Mouse (Mus musculus) ovary, postnatal 36 days (tissue): Measurements from ENCODE around the gene Actr1b.

Experiments
- DNase-seq: peaks from one replicate; pipeline ENCODE4 v3.0.0; 2022; ENCODE audit warnings: low spot score, mixed read lengths

Actr1b gene

DNA sequence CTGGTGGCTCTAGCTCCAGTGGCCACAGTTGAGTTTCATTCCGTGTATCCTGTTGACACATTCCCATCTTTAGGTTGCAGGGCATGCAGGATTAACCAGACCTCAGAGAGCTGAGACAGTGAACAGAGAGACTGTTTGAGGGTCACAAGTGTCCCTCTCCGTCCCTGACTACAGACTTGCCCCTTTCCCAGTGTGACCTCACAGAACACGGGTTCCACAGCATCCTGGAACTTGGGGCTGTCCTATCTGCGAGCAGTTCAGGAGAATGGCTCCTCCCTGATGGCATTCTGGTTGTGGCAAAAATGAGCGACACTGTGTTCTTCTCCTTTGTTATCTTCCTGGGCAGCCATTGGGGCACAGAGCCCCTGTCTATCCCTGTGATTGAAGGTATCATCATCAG, at the start of gene Actr1b:
Gene Actr1b, minus strand, starts transcription at position 112 of the 400 bp plus-strand sequence.
- DNase-seq, result no peak

- DNase-seq, result no peak
Measured at GRCm38 (mm10) chr1:36761568-36761967, 47.3 kb upstream of the Actr1b start, which contains the start of gene Zap70. Gene Zap70 (plus strand): TSS chr1:36761798.

DNA sequence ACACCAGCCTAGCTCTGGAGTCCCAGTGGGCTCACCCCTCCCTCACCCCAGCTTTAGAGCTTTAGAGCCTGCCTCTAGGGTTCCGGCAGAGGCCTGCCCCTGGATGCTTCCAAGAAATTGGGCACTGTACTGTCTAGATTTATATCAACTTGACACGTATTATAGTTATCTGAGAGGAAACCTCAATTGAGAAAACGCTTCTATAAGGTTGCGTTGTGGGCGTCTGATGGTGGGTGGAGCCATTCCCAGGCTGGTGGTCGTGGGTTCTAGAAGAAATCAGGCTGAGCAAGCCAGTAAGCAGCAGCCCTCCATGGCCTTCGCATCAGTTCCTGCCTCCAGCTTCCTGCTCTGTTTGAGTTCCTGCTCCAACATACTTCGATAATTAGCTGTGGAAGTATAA, 46.8 kb upstream of the Actr1b start:
- no peak for DNase-seq

GRCm38 (mm10) chr1:36760401-36760800, 46.2 kb upstream of the Actr1b start:
- no peak for DNase-seq

DNA sequence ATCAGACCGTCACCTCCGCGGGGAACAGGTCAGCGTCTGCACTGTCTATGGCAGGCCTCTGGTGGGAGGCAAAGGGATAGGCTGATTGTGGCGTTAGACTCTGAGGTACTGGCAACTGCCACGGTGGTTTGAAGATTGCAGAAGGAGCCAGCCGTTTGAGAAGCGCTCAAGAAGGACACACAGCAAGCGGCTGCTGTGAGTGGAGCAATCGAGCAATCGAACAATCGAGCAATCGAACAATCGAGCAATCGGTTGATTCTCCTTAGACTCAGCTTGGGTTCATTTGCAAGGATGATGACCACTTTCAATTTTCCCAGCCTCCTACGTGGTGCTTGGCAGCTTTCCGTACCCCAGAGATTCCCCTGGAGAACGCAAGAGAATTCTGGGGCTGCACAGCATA, 44.9 kb upstream of the Actr1b start:
- no peak for DNase-seq

- DNase-seq, result no peak
Measured at GRCm38 (mm10) chr1:36758553-36758952, 44.3 kb upstream of the Actr1b start.

DNA sequence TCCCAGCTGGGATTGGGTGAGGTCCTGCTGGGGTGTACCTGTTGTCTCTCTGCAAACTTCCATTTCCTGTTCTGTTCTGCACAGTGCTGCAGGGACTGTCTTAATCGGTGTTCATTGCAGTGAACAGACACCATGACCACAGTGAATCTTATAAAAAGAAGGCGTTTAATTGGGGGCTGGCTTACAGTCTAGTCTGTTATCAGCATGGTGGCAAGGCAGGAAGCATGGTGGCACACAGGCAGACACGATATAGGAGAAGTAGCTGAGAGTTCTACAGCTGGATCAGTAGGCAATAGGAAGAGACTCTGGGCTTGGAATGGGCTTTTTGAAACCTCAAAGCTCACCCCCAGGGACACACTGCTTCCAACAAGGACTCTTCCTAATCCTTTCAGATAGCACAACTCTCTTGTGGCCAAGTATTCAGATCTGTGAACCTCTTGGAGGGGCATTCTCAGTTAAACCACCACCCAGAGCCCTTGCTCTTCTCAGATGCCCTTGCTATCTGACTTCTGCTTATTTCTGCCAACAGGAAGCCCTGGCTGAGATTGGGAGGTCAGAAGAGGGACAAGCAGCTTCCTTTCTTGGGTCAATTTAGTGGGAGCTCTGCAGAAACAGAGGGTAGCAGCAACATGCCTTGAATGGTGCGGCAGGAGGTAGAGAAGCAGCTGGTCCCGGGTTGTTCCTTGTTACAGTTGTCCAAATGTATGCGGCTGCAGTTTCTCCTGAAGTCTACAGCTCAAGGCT, 39.9 kb upstream of the Actr1b start:
- no peak for DNase-seq

- peak; percentile 15 for DNase-seq
Measured at GRCm38 (mm10) chr1:36746452-36746851, 32.2 kb upstream of the Actr1b start.

DNA sequence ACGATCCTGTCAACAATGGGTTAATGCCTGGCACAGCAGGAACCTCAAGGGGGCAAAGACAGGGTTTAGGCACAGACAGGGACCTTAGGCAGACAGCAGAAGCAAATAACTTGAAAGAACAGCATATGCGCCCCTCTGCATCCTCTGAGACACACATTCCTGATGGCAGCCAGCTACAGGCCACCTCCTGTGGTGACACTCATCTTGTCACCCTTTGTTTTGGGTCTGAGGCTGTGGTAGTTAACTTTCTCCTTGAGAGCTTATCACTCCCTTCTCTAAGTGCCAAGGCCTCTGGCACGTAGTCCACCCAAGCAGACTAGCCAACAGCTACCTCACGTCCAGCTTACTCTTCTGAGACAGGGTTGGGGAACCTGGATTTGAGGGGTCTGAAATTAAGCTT, 31.4 kb upstream of the Actr1b start:
- DNase-seq, result no peak

- peak; percentile 66 for DNase-seq
Measured at GRCm38 (mm10) chr1:36744268-36744944, 30.2 kb upstream of the Actr1b start.

GRCm38 (mm10) chr1:36743046-36743445, 28.8 kb upstream of the Actr1b start:
- DNase-seq, result no peak

DNA sequence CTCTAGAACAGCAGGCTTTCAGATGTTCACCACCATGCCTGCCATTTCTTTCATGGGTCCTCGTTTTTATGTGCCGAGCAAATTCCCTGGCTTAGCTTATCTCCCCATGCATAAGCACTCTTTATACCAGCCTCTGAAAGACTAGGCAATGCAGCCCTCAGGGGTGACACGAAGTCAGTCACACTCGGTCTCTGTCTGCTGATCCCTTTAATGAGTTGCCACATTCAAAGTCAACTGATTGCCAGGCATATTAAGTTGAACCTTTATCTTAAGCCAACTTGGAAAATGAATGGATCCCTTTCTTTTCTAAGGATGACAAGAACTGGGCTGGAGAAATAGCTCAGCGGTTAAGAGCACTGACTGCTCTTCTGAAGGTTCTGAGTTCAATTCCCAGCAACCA, 25.0 kb upstream of the Actr1b start:
- no peak for DNase-seq

DNA sequence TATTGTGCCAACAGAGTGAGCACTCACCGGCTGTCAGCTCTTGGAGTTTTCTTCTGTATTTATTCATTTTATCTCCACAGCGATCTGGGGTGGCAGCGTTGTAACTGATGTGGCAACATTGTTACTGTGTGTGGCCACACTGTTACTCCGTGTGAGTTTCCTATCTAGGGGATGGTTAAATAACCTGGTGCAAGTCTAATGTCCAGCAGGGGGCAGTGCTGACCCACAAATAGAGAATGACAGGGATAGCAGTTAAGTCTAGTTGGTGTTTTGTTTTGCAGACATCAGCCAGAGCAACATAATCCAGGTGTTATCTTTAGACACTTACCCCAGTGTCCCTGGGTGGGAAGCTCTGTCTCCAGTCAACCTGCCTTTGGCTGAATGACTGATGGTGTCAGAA, 23.1 kb upstream of the Actr1b start:
- peak; percentile 70 for DNase-seq

- no peak for DNase-seq
Measured at GRCm38 (mm10) chr1:36724057-36724431, 9.8 kb upstream of the Actr1b start.

GRCm38 (mm10) chr1:36723146-36724056, 9.2 kb upstream of the Actr1b start:
- no peak for DNase-seq

GRCm38 (mm10) chr1:36718786-36719185, 4.6 kb upstream of the Actr1b start:
- no peak for DNase-seq

DNA sequence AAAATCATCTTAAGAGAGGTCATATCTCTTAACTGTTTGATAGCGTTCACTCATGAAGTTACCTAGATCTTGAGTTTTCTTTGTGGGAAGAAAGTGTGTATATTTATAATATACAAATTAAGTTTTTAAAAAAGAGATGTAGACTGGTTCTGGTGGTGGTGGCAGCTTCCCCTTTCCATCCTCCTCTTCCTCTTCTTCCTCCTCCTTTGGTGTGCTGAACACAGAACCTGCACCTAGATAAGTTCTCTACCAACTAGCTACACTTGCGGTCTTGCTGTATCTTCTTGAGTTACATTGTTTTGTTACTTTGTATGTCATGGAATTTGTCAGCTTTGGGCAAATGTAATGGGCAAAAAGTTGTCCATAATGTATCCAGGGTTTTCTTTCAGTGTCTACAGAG, 3.1 kb downstream of the Actr1b start:
- no peak for DNase-seq

GRCm38 (mm10) chr1:36709854-36710280, 4.4 kb downstream of the Actr1b start, which contains the start of gene 4933424G06Rik:
Gene 4933424G06Rik (plus strand): TSS chr1:36710149.
- peak; percentile 98 for DNase-seq

GRCm38 (mm10) chr1:36709055-36709853, 5.0 kb downstream of the Actr1b start:
- peak; percentile 30 for DNase-seq

DNA sequence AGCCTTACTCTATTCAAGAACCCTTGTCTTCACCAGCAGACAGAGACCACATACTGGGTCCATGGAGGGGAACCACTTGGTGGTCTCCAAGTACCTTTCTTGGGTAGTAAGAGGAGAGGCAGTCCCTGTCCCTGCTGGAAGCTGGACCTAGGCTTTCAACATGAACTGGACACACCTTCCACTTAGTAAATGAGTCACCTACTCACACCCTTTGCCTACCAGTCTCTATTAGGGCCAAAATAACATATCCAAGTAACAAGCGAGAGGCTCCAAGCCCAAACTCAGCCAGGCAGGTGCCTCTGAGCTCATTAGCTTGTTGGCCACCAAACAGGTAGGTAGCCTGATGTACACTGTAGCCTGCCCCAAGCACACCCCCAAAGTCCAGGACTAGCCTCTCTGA, 5.6 kb downstream of the Actr1b start:
- no peak for DNase-seq

DNA sequence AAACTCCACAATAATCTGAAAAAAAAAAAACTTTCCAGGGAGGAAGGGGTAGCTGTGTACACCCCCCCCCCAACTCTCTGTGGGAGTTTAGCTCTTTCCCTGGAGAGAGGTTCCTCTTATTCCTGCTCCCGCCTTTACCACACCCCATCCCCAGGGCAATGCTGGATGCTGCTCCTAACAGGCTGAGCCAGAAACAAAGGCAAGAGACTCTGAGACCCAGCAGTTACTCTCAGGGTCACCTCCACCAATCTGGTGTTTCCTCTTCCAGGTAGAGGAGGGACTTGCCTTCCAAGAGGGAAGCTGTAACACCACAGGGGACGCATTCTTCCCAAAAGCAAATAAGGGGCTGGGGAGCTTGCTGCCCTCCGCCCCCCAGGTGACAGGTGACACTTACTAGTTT, 6.4 kb downstream of the Actr1b start:
- no peak for DNase-seq

- DNase-seq, result no peak
Measured at GRCm38 (mm10) chr1:36707166-36707565, 7.1 kb downstream of the Actr1b start.
